In genomic region chr5:21732177-21732911, GRCm38 (mm10) we compare ENCODE assay signal across 11 mouse cellular contexts. TPM values are rescaled to one million over a fixed set of nuclear protein-coding genes. Genes with fewer than 3 reads are reported as not detected.
A peak's percentile ranks its signal among the peaks of the same experiment; 100 is the strongest.
DNase-seq lines count a peak whose midpoint lies in the region; ATAC-seq and TF ChIP-seq lines count a peak whose summit lies in the region.
"Had no signal": no experiment of that assay in that cellular context is flagged by ENCODE, and none has a peak within 500 bp of the region (broad histone marks: within the 10 kb centered on the region; RNA-seq: fewer than 3 reads in every experiment).

No protein-coding gene starts in this region.

- H3K4me1 ChIP-seq in kidney, postnatal 0 days (replicated peaks; ENCODE audit: insufficient read depth, low read length): peaks cover 3% of the 10 kb centered on the region; the same call in 1 of the 2 replicates
- no peaks in the 10 kb centered on the region for H3K4me1 ChIP-seq in embryonic facial prominence, embryonic 12.5 days
- peaks cover 19% of the 10 kb centered on the region for H3K4me1 ChIP-seq in hindbrain, embryonic 15.5 days (replicated peaks)
- H3K4me1 ChIP-seq in neural tube, embryonic 15.5 days: peaks cover 19% of the 10 kb centered on the region

- peak overlapping the region; percentile 58 for H3K27ac ChIP-seq in kidney, postnatal 0 days
- 0 out of 2 replicates have a peak overlapping the region, but pooled peaks have one; percentile 23 for H3K27ac ChIP-seq in embryonic facial prominence, embryonic 12.5 days
- peak overlapping the region; percentile 77 for H3K27ac ChIP-seq in hindbrain, embryonic 15.5 days (replicated peaks)
- peak overlapping the region; percentile 81 for H3K27ac ChIP-seq in neural tube, embryonic 15.5 days (replicated peaks)
- H3K27ac ChIP-seq: limb, embryonic 13.5 days had no signal

- no peaks in the 10 kb centered on the region for H3K27me3 ChIP-seq in kidney, postnatal 0 days (ENCODE audit: insufficient read depth, low read length)
- no peaks in the 10 kb centered on the region for H3K27me3 ChIP-seq in embryonic facial prominence, embryonic 12.5 days
- no peaks in the 10 kb centered on the region for H3K27me3 ChIP-seq in hindbrain, embryonic 15.5 days
- no peaks in the 10 kb centered on the region for H3K27me3 ChIP-seq in neural tube, embryonic 15.5 days (replicated peaks)
- H3K27me3 ChIP-seq: limb, embryonic 13.5 days had no signal

- ATAC-seq in kidney, postnatal 0 days (replicated peaks; ENCODE audit: low FRiP score, low read depth): no peak; the same call in 1 of the 2 replicates
- peak; percentile 35; the same call in 1 of the 2 replicates for ATAC-seq in embryonic facial prominence, embryonic 12.5 days (ENCODE audit: insufficient number of reproducible peaks, insufficient read depth, low FRiP score, low TSS enrichment)
- ATAC-seq in hindbrain, embryonic 15.5 days (ENCODE audit: low FRiP score, low read depth): peak; percentile 32
- ATAC-seq in neural tube, embryonic 15.5 days (ENCODE audit: low FRiP score): peak; percentile 18
- no peak for ATAC-seq in activated CD4-positive, CD25-positive, alpha-beta regulatory T cell, adult 4 months

- no peaks in the 10 kb centered on the region for H3K36me3 ChIP-seq in kidney, postnatal 0 days (ENCODE audit: insufficient read depth, low read length)
- no peaks in the 10 kb centered on the region for H3K36me3 ChIP-seq in embryonic facial prominence, embryonic 12.5 days
- no peaks in the 10 kb centered on the region for H3K36me3 ChIP-seq in hindbrain, embryonic 15.5 days
- no peaks in the 10 kb centered on the region for H3K36me3 ChIP-seq in neural tube, embryonic 15.5 days
- H3K36me3 ChIP-seq: G1E; limb, embryonic 13.5 days had no signal

- no peak overlapping the region for H3K4me3 ChIP-seq in kidney, postnatal 0 days (replicated peaks; ENCODE audit: low read depth, low read length)
- H3K4me3 ChIP-seq in embryonic facial prominence, embryonic 12.5 days: no peak overlapping the region
- no peak overlapping the region for H3K4me3 ChIP-seq in hindbrain, embryonic 15.5 days
- H3K4me3 ChIP-seq in neural tube, embryonic 15.5 days (replicated peaks): no peak overlapping the region
- H3K4me3 ChIP-seq: erythroblast, embryonic 14.5 days; limb, embryonic 13.5 days had no signal

- no peaks in the 10 kb centered on the region for H3K9me3 ChIP-seq in kidney, postnatal 0 days (replicated peaks; ENCODE audit: low read length)
- no peaks in the 10 kb centered on the region for H3K9me3 ChIP-seq in embryonic facial prominence, embryonic 12.5 days
- no peaks in the 10 kb centered on the region for H3K9me3 ChIP-seq in hindbrain, embryonic 15.5 days
- no peaks in the 10 kb centered on the region for H3K9me3 ChIP-seq in neural tube, embryonic 15.5 days (replicated peaks)
- H3K9me3 ChIP-seq: limb, embryonic 13.5 days had no signal

- WGBS in kidney, postnatal 0 days: 56% methylated on average over 3 of the region's 3 CpGs
- WGBS in embryonic facial prominence, embryonic 12.5 days: 65% methylated on average over 3 of the region's 3 CpGs
- 21% methylated on average over 3 of the region's 3 CpGs for WGBS in hindbrain, embryonic 15.5 days
- WGBS in neural tube, embryonic 15.5 days: 15% methylated on average over 3 of the region's 3 CpGs

- H3K4me2 ChIP-seq in kidney, postnatal 0 days (ENCODE audit: low read length): no peak overlapping the region
- H3K4me2 ChIP-seq in embryonic facial prominence, embryonic 12.5 days (replicated peaks): no peak overlapping the region
- H3K4me2 ChIP-seq in hindbrain, embryonic 15.5 days: peak overlapping the region; percentile 26; the same call in 1 of the 2 replicates
- H3K4me2 ChIP-seq in neural tube, embryonic 15.5 days: no peak overlapping the region
- H3K4me2 ChIP-seq: limb, embryonic 13.5 days had no signal

- H3K9ac ChIP-seq in kidney, postnatal 0 days (ENCODE audit: low read depth, low read length): no peak overlapping the region
- no peak overlapping the region for H3K9ac ChIP-seq in embryonic facial prominence, embryonic 12.5 days
- no peak overlapping the region for H3K9ac ChIP-seq in hindbrain, embryonic 15.5 days
- no peak overlapping the region for H3K9ac ChIP-seq in neural tube, embryonic 15.5 days (replicated peaks)
- H3K9ac ChIP-seq: limb, embryonic 13.5 days had no signal

- DNase-seq in kidney, postnatal 0 days (ENCODE audit: low spot score): no peak
- DNase-seq in kidney, postnatal 36 days: no peak
- no peak for DNase-seq in urinary bladder, postnatal 10 days (ENCODE audit: low spot score)
- DNase-seq: thymus, postnatal 4 days had no signal

- TF ChIP-seq CTCF in kidney, postnatal 0 days (IDR thresholded peaks at IDR 0.05; ENCODE audit: low read depth): no peak

RNA-seq across cellular contexts. Expression of gene Pmpcb, which starts 4.6 kb away (rescaled TPM):
- polyA plus RNA-seq in kidney, postnatal 0 days (2015; fragmentation: Nextera tagmentation; extraction: Ambion mirVana): 101 and 107 TPM in 2 replicates
- polyA plus RNA-seq in embryonic facial prominence, embryonic 12.5 days (2016; fragmentation: Nextera tagmentation; extraction: Ambion mirVana): 83.8 and 89.1 TPM in 2 replicates
- 68.7 and 71.6 TPM in 2 replicates for polyA plus RNA-seq in hindbrain, embryonic 15.5 days (2015; fragmentation: Nextera tagmentation; extraction: Ambion mirVana)
- polyA plus RNA-seq in neural tube, embryonic 15.5 days (2015; fragmentation: Nextera tagmentation; extraction: Ambion mirVana): 68.2 and 74.6 TPM in 2 replicates
- polyA plus RNA-seq in activated CD4-positive, CD25-positive, alpha-beta regulatory T cell, adult 4 months (2017; shearing (Covaris generic)): 10 to 100 TPM; 69.6 to 84.4 TPM

RNA-seq across cellular contexts. Expression of gene Napepld, which starts 31.1 kb away (rescaled TPM):
- polyA plus RNA-seq in kidney, postnatal 0 days (2015; fragmentation: Nextera tagmentation; extraction: Ambion mirVana): 5.4 and 5.6 TPM in 2 replicates
- polyA plus RNA-seq in embryonic facial prominence, embryonic 12.5 days (2016; fragmentation: Nextera tagmentation; extraction: Ambion mirVana): 3.2 and 3.3 TPM in 2 replicates
- polyA plus RNA-seq in hindbrain, embryonic 15.5 days (2015; fragmentation: Nextera tagmentation; extraction: Ambion mirVana): 2.5 and 2.8 TPM in 2 replicates
- 2.1 and 3.3 TPM in 2 replicates for polyA plus RNA-seq in neural tube, embryonic 15.5 days (2015; fragmentation: Nextera tagmentation; extraction: Ambion mirVana)
- polyA plus RNA-seq in activated CD4-positive, CD25-positive, alpha-beta regulatory T cell, adult 4 months (2017; shearing (Covaris generic)): 1 to 10 TPM; 2.4 to 4.3 TPM

RNA-seq across cellular contexts. Expression of gene Dnajc2, which starts 52.7 kb away (rescaled TPM):
- polyA plus RNA-seq in kidney, postnatal 0 days (2015; fragmentation: Nextera tagmentation; extraction: Ambion mirVana): 73.9 and 77.8 TPM in 2 replicates
- polyA plus RNA-seq in embryonic facial prominence, embryonic 12.5 days (2016; fragmentation: Nextera tagmentation; extraction: Ambion mirVana): 76.9 and 79.8 TPM in 2 replicates
- 64.1 and 69.9 TPM in 2 replicates for polyA plus RNA-seq in hindbrain, embryonic 15.5 days (2015; fragmentation: Nextera tagmentation; extraction: Ambion mirVana)
- 69.9 and 77.8 TPM in 2 replicates for polyA plus RNA-seq in neural tube, embryonic 15.5 days (2015; fragmentation: Nextera tagmentation; extraction: Ambion mirVana)
- 10 to 100 TPM; 44.5 to 47.0 TPM for polyA plus RNA-seq in activated CD4-positive, CD25-positive, alpha-beta regulatory T cell, adult 4 months (2017; shearing (Covaris generic))

RNA-seq across cellular contexts. Expression of gene Psmc2, which starts 52.7 kb away (rescaled TPM):
- polyA plus RNA-seq in kidney, postnatal 0 days (2015; fragmentation: Nextera tagmentation; extraction: Ambion mirVana): 157 and 171 TPM in 2 replicates
- polyA plus RNA-seq in embryonic facial prominence, embryonic 12.5 days (2016; fragmentation: Nextera tagmentation; extraction: Ambion mirVana): 188 and 198 TPM in 2 replicates
- 180 and 182 TPM in 2 replicates for polyA plus RNA-seq in hindbrain, embryonic 15.5 days (2015; fragmentation: Nextera tagmentation; extraction: Ambion mirVana)
- 186 and 189 TPM in 2 replicates for polyA plus RNA-seq in neural tube, embryonic 15.5 days (2015; fragmentation: Nextera tagmentation; extraction: Ambion mirVana)
- polyA plus RNA-seq in activated CD4-positive, CD25-positive, alpha-beta regulatory T cell, adult 4 months (2017; shearing (Covaris generic)): 100 to 1,000 TPM; 141 to 161 TPM

Comparison
In these comparisons a context has a peak if more than half of its experiments do, and no peak if none do; other contexts are left out.
1. ATAC-seq: peak in embryonic facial prominence, embryonic 12.5 days (single experiment), hindbrain, embryonic 15.5 days (single experiment) and neural tube, embryonic 15.5 days (single experiment); none in kidney, postnatal 0 days (single experiment) and activated CD4-positive, CD25-positive, alpha-beta regulatory T cell, adult 4 months (single experiment).
2. H3K27ac ChIP-seq: peak in every context shown above with its lines; median percentile 81 in neural tube, embryonic 15.5 days; 77 in hindbrain, embryonic 15.5 days; 58 in kidney, postnatal 0 days; 23 in embryonic facial prominence, embryonic 12.5 days.